Mouse (Mus musculus) cerebellum, postnatal 36 days (tissue): ENCODE measurements around the gene Aox3.

Source experiments
- DNase-seq, 2 experiments: peaks; one replicate each; pipeline ENCODE4 v3.0.0; 2021 to 2022; ENCODE audit warnings: mixed read lengths in 2 of 2

The Aox3 gene

DNA sequence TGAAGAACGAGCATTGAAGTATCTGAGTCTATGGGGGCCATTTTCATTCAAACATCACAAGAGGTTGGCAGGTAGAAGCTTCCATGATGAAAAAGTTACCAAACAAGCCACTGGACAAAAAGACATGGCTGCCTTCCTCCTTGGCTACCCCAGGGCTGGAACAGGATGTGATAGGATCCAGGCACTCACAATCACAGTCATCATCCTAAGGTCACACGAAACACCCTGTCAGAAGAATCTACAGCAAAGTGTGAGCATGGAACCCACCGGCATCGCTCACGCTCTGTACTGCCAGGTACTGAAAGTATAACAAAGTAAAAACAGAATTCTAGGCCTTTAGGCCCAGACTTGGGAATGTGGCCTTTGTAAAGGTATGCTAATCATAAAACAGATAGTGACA lies 2.7 kb upstream of the Aox3 start:
- no peak for DNase-seq

DNA sequence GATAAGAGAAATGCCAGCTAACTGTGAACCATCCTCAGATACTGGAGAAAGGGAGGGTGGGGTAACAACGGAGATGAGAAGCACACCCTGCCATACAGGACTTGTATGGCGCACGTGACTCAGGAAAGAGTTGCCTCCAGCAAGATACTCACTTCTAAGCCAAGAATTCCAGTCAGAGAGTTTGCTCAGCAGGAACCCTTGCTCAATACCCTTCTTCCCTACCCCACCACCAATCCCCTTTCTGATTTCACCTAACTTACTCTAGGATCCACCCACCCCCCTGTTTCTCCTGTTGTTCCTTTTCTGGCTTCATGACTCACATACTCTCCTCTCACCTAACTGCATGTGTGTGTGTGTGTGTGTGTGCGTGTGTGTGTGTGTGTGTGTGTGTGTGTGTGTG lies 1.6 kb upstream of the Aox3 start:
- DNase-seq = no peak

DNA sequence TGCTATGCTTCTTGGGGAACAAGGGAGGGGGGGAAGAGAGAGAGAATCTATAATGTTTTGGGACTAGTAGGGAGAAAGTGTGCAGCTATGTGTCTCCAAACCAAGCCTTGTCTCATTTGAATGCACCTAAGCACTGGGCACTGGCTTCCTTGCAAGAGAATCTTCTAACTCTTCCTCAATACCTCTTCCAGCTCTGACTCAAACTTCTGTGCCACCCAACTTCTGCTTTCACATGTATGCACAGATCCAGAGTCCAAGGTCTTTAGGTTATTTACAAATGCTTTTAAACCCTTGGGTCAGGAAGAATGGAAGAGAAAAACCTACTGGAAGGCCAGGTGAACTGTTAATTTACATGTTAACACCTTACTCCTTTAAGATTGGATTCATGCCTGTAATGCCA lies 511 bp downstream of the Aox3 start:
- DNase-seq = no peak

DNA sequence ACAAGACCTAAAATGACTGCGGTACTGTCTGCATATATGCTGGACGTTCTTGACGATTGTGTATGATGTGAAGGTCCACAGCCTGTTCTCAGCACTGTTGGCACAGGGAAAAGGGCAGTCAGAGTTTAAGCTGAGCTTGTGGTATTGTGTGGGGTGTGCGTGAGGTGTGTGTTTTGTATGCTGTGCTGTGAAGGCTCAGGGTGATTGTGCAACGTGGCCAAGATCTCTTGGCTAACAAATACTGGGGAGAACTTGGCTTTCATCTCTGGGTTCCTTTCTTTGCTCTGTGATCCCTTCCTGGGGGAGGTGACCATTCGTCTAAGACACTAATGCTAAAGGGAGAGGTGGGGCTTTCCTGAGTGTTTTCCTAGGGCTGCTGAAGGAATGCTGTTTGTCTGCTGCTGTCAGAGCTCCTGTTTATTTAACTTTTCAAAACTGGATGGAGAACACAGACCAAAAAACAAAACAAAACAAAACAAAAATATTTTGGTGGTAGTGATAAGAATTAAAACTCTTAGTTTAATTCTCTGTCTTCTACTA lies 1.2 kb downstream of the Aox3 start:
- no peak for DNase-seq

DNA sequence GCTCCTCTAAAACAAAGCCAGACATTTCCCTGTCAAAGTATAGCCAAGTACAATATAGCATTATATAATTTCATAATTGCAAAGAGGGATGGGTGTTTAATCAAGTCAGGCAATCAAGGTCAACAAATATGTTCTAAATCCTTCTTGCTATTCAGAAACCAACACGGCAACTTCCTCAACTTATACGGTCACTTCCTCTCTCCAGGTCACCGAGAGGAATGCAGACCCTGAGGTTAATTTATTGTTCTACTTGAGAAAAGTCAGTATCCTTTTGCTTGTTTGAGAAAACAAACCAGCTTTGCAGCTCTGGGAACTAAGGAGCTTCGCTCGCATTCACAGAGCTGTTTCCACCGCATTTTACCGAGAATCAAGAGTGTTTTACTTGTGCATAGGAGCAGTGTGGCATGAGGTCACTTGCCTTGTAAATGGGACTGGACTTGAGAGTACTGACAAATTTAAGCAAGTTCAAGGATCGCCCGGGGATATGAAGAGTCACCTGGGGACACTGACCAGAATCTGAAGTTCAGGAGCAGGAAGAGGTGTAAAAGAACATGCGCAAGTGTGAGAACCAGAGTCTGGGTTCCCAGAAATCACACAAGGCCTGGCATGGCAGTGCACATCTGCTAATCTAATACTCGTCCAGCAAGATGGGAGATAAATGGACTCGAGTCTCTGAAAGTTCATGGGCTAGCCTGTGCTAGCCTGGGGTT lies 1.9 kb downstream of the Aox3 start:
- DNase-seq = no peak

DNA sequence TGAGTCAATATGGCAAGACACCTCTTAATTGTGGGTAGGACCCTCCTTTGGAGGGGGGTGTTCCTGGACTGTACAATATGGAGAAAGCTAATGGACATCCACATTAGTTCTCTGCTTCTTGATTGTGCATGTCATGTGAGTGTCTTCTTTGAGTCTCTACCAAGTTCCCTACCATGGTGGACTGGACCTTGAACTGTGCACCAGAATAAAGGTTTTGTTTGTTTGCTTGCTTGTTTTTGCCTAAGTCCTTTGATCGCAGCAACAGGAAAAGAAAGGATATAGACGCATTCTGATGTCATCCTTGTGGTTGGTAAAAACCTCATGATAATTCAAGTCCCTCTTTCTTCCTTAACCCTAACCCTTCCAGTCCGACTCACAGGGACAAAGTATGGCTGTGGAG lies 5.3 kb downstream of the Aox3 start:
- DNase-seq = no peak

DNA sequence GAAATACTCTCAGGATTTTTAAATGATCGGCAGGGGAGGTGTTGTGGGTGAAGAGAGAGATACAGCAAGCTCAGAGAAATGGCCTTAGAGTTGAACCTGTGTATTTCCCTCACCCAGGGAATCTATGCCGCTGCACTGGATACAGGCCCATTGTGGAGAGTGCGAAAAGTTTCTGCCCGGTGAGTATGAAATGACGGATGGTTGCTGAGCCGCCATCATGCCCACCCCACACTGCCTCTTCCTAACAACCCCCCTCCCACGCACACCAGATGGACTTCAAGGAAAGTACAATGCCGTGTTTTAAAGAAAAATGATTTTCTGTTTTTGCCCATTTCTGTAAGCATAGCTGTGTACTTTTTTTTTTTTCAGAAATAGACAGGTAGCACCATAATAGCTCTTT lies 12.0 kb downstream of the Aox3 start:
- no peak for DNase-seq

DNA sequence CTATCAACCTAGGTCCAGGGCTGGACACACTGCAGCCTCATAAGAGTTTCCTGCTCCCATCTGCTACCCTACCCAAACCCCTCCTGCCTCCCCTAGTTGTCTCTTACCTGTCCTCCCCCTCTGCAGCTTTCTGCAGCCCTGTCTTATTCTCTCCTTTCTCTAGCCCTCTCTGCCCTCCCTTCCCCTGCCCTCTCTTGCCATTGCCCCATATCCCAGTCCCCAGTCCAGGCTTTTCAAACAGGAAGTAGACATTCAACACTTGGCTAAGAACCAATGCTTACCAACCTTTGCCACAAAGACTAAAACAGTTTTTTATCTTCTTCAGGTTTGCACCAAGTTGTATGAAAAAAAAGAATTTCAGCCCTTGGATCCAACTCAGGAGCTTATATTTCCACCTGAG lies 25.0 kb downstream of the Aox3 start:
- no peak for DNase-seq

DNA sequence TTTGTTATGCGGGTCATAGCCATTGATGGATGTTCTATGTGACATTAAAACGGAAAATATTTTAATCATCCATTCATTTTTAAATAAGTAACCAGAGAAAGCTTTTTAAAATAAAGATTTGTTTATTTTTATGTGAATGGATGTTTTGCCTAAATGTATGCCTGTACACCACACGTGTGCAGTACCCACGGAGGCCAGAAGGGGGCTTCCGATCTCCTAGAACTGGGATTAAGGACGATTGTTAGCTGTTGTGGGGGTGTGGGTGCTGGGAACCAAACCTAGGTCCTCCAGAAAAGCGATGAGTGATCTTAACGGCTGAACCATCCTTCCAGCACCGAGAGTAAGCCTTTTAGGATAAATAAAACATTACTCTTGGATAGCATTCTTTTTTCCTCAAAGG lies 26.1 kb downstream of the Aox3 start:
- DNase-seq = no peak

DNA sequence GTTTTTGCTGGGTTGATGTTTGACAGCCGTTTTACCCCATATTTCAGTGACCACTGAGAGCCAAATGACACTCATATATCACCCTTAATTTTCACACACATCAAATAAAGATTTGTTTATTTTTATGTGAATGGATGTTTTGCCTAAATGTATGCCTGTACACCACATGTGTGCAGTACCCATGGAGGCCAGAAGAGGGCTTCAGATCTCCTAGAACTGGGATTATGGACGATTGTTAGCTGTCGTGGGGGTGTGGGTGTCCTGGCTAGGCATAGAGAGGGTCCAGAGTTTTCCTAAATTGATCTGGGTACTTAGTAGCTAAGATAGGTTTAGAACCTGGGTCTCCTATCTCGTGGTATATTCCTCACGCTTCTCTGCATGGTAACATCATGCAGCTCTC lies 27.7 kb downstream of the Aox3 start:
- DNase-seq = no peak

DNA sequence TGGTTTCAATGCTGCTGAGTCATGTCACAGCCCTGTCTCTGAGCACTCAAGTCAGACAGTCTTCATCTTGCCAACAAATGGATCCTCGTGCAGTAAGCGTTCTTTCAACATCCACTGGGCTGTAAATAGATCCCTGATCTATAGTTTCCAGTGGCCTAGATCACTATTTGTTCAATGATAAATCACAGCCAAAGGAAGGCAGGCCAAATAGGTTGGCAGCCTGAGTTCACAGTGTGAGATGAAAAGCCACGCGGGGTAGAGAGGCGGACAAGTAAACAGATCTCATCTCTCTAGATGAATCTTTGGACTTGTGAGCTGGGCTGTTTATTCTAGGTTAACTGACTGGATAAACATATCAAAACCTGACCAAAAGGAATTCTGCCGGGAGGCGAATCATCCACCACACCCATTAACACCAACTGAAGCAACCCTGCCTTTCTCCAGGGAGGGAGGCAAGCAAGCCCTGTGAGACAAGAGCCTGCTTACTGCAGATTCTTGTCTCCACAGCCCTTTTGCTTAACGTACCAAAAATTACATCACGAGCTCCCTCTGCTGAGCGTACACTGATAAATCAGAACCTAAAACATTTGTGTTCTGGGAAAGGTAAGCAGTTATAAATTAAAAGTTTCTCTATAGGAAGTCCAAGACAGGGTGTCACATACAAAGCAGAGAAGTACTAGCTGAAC lies 31.6 kb downstream of the Aox3 start:
- DNase-seq = peak; percentile 11 to 30

DNA sequence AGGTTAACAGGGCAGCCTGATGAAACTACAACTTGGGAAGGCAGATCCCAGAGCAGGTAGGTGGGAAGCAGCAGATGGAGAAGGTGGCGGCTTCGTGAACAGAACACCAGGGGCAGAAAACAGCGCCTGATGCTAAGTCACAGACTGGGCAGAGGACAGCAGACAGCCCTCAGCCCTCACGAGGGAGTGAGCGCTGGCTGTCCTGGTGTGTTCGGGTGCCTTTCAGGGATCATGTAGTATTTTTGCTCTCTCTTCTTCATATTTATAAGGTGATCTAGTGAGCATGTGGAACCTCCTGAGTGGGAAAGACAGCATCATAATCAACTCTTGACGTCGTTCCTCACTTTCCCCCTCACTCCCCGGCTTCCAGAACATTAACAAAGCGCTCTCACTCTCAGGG lies 33.1 kb downstream of the Aox3 start:
- DNase-seq = no peak

DNA sequence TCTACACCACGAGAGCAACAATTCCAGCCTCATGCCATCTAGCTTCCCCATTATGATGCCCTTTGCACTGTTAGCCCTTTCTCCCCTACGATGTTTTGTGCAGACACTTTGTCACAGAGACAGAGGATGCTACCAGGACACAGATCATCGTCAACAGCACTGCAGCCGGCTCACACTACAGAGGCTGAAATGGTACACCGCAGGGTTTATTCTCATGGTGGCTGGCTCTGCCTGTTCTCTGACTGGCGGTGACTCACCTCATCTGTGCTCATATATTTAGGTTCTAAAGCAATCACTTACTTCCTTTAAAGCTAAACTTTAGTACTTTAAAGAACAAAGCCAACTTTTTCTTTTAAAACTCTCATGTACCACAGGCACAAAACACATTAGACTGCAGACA lies 34.8 kb downstream of the Aox3 start:
- no peak for DNase-seq

DNA sequence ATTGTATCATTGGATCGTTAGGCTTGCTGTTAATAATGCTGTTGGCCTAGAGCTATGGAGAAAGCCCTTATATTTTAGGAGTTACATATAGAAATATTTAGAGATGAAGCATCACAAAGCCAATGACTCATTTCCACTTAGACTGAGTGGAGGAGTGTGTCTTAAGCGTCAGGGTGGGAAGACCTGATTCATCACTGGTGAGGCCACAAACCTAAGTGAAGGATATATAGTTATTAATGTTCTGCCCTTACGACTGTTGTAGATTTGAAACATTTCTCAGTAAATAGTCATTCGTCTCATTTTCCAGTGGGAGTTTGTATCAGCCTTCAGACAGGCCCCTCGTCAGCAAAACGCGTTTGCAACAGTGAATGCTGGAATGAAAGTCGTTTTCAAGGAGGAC lies 39.3 kb downstream of the Aox3 start:
- no peak for DNase-seq

DNA sequence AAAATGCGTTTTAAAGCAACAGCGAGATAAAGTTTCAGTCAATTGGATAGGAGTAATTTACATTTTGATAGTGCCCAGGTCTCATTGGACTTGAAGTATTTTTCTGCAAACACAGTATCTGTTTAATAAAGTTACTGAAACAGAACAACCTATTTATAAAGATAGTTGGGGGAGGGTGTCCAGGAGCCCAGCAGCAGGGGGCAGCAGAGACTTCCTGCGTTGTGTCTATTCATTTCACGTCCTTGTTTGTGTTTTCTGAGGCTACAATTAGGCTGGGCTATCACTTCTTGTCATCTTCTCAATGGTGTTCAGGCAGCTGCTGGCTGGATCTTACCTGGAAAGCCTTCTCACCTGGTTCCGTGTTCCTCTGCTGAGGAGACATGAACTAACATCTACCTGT lies 43.8 kb downstream of the Aox3 start:
- peak in 1 of 2 experiments; percentile 6 for DNase-seq

DNA sequence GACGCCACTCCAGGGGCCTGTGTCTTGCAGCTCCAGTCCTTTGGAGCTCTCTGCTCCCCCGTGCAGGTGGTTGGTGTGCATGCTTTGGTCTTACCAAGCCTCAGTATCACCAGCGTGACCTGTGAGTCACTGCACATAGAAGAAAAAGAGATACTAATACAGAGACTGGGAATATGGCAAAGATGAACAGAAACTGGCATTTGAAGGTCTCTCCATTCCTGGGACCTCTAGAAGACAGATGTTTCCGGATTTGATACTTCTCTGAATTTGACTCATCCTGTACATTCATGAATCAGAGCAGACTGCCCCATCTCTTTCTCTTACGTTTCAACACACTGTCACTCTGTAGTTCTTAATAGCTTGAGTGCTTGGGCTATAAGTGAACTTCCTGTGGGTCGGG lies 57.0 kb downstream of the Aox3 start:
- no peak for DNase-seq

DNA sequence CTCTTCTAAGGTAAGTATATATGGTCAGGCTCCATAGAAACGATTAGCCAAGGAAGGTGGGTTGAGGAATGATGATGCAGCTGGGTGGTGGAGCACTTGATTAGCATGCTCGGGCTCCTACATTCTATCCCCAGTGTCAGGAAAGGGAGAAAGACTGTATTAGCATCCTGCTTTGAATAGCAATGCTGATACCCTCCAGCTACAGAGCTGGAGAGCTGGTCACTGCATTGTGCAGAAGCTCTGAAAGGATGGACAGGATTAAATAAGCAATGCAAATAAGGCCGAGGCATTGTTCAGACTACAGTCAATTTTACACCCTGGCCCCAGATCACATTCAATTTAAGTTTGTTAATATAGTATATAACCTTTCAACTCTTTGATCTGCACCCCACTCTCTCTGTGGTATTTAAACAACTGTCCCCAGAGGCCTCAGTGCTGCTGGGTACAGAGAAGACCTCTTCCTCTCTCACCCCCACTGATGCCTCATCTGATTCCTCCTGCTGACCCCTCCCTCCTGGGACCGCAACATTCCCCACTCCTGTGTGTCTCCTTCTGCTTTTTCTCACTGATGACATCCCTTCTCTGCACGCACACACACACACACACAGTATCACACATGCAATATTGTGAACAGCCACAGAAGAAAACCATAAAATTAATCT lies 75.7 kb downstream of the Aox3 start:
- no peak for DNase-seq

DNA sequence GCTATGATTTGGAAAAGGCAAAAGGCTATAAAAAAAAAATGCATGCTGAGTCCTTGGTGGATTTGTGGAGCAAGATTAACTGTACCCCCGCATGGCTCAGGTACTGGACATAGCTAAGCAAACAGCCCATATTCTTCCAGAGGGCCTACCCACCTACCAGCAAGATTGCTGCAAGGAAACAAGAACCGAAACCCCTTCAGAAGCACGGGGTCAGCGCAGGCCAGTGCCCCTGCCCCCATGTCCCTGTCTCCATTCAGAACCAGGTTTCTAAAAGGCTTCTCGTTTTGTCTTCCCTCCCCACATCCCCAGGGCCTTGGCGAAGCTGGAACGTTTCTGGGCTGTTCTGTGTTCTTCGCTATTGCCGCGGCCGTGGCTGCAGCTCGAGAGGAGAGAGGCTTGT lies 81.4 kb downstream of the Aox3 start:
- DNase-seq = no peak

DNA sequence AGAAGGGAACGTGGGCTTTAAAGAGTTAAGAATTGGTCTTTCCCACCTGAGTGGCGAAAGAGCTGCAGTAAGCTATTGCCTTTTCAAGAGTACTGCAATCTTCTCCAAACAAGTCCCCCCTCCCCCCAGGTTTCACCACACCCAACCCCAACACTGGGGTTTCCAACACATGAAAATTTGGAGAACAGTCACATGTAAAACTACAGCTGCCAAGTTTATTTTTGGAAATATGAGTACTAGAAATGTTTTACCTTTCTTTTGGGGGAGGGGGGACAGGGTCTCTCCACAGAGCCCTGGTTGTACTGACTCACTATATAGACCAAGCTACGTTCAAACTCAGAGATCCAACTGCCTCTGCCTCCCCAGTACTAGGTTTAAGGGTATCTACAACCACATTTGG lies 82.1 kb downstream of the Aox3 start:
- no peak for DNase-seq

DNA sequence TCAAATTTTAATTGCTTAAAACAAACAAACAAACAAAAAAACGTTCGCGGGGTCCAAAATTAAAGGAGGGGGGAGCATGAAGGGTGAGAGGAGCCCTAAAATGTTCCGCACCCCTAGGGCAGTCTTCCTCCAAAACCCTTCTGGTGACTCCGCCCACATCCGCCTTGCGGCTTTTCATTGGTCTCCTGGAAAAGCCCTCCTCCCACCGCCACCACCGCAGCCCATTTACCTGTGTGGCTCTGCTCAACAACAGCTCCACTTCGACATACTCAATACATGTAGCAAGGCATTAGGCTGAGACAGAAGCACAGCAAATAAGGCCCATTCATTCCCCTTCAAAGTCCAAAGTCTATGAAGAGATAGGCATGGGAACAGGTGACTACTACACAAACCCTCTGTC lies 82.6 kb downstream of the Aox3 start:
- no peak for DNase-seq

DNA sequence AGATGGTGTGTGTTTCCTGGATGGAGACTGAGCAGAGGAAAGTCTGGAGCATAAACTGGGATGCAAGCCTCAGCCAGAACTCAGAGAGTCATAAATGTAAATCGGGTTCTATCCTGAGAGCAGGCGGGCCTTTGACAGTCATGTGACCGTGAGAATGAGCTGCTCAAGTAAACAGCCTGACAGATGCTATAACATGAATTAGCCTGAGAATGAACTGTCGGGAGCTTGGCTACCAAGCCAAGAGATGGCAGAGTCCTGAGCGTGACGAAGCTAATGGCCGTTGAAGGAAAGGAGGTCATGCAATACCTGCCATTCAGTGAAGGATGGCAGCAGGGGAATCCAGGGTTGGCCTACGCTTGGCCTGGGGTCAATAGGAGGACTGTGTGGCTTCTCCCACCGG lies 84.1 kb downstream of the Aox3 start:
- no peak for DNase-seq

DNA sequence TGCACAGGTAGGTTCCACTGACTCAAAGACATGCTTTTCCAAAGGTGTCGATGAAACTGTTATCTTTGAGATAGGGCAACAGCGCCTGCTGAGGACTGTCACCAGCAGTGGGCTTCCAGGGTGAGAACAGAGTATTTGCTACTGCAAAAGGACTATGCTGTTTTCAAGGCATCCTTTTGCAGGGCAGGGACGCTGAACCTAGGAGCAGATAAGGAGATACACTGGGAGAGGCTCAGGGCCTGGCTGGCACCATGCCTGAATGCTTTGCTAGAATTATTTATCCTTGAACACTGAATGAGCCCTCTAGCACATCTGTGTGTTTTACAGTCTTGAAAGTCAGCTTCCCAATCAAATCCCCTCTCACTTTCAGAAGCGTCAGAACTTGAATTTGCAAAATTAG lies 85.5 kb downstream of the Aox3 start:
- DNase-seq = no peak

DNA sequence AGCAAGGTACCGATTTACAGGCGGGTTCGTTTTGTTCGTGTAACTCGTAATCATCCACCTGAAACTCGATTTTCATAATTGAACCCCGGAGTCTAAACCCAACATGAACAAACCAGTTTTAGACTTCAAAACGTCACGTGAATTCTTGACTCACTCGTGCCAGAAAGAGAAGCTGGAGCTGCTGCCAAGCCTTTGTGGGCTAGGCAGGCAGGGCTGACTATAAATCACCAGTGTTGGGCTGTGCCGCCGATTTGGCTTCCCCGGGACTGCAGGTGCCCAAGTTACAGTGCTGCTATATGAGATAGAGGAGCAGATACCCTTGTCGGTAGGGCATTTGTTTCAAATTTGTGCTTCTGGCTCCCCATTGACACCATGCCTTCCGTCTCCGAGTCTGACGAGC lies 97.3 kb downstream of the Aox3 start, which contains the start of gene Aox4:
Gene Aox4 (plus strand): TSS at position 195 of the 400 bp plus-strand sequence.
- DNase-seq = no peak

DNA sequence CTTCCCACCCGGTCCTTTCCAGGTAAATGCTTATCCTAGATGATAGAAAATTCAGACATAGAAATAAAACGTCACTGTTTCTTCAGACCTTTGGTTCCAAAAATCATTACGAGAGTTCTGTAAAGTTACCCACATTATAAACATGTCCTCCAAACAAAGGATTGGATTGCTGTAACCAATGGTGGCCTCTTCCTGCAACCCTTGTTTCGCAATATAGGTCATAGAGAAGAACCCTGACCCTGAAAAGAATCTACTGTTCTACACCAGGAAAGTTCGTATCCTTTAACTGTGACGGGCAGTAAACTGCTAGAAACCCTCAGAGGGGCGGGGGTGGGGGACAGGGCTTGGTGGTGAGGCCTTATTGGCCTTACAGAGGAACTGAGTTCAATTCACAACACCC lies 99.9 kb downstream of the Aox3 start:
- no peak for DNase-seq
